Mouse (Mus musculus): Measurements from ENCODE around the gene Rps6kl1. TPM values are rescaled to one million over a fixed set of nuclear protein-coding genes. Genes with fewer than 3 reads are reported as not detected.

Rps6kl1 gene
- total RNA-seq (2021), result 1 to 10 TPM in 1 of 2 experiments, under 1 TPM in 1; 0.80 to 1.3 TPM
- long read RNA-seq, experiment 1, partial matches to known transcripts, result 1 of 1 reads
- long read RNA-seq, experiment 1, other reads (novel, unspliced or antisense), result 0 of 1 reads
- long read RNA-seq, experiment 2, partial matches to known transcripts, result 0 of 1 reads
- long read RNA-seq, experiment 2, other reads (novel, unspliced or antisense), result 0 of 1 reads

DNA sequence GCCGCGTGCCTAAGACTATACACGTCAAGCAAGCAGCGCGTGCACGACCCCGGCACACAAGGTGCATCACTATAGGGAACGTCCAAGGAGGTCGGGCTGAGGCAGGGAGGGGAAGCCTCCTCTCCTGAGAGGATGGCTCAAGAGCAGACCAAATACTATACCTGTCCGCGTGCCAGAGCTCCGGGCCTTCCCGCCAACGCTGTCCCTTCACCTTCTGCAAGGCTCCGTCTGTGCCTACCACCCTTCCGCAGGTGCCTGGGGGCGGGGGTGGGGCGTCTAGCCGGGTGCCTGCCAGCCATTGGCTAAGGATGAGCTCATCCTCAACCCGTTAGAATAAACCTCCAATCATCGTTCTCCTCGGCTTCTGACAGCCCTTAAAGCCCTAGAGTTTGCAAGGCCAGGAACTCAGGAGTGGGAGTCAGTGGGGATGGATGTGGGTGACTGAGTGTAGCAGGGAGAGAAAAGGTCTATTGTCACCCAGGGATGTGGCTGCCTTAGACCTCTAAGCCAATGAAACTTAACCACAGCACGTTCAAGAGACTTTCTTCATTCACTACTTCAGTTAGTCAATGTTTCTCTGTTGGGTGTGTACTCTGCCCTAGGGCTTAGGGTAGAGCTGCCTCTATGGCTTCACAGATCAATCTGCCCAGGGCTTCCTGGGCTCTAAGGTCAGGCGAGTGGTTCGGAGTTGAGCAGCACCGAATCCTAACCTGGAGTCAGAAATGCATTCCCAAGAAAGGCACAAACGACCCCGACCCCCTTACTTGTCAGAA lies at the start of gene Rps6kl1:
Gene Rps6kl1 (minus strand): TSS at position 263 of the 773 bp plus-strand sequence.
- no peak for DNase-seq (ENCODE audit: low spot score in 2 of 2)

DNA sequence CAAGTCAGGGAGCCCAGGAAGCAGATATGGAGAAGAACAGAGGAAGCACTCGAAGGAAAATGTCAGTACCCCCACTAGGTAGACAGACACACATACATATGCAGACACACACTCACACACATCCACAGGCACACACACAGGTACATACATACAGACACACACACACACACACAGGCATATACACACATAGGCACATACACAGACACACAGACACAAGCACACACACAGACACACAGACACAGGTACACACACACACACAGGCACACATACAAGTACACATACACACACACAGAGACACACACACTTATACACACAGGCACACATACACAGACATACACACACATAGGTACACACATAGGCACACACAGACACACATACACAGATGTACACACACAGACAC lies 48.9 kb upstream of the Rps6kl1 start:
- no peak for DNase-seq (ENCODE audit: low spot score in 2 of 2)

DNA sequence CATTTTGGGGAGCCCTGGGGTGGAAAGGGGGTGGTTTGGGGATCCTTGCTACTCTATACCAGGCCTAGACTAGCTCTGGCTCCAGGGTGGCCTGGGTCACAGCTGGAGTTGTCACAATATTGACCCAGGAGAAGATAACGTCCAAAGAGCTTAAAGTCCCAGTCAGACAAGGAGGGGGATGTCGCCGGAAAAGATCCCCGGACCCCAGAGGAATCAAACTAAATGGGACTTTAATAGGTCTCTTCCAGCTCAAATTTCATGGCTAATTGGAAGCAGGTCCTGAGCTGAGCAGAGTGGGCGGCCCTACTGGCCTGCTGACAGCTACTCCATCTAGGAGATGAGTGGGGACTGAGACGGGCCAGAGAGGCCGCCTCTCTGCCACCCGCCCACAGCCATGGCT lies 46.9 kb upstream of the Rps6kl1 start:
- DNase-seq (ENCODE audit: low spot score in 2 of 2), result no peak

DNA sequence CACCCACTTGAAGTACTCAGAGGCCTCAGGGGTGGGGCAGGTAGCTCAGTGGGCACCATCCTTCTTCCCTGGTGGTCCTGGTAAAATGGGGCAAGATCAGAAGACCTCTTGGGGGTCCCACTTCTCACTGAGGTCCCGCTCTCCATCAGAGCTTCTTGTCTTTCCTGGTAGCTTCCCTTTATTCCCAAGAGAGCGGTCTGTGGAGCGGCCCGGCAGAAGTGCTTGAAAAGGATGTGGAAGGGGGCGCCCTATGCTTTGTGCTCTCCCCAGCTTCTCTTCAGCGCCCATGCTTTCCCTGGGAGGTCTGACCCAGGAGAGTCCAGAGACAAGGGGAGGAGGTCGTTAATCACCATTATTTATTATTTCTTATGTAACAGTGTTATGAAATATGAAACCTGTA lies 46.3 kb upstream of the Rps6kl1 start:
- DNase-seq (ENCODE audit: low spot score in 2 of 2), result no peak

DNA sequence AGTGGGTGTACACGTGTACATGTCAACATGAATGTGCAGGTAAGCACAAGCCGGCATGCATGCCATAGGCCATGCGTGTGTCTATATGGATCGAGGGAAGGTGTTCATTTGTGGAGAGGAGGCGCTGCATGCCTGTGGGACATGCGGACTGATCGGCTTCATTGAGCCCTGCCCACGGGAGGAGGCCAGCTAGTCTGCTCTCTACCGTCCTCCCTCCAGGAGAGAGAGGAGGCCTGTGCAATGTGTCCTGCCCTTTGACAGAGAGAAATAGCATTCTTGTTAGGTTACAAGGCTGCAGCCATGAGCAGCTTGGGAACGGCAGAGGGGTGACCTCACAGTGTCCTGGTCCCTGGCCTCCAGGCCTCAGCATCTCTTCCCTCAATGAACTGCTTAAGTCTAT lies 45.1 kb upstream of the Rps6kl1 start:
- DNase-seq (ENCODE audit: low spot score in 2 of 2), result no peak

DNA sequence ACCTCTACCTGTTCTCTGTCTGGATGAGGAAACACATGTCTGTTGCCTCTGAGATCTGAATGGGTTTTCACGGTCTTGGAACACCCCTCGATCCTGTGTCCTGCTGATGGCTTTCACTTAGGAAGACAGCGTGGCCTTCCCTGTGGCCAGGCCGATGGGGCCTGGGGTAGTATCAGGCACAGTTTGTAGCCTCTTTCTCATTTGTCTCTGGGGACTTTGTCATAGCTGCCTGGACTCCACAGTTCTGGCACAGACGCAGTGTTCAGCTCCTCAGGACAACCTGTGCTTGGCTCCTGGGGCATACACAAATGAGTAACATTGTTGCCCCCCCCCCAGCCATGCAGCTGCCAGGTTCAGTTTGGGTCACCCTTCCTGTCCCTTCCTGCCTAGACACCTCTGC lies 44.0 kb upstream of the Rps6kl1 start:
- no peak for DNase-seq (ENCODE audit: low spot score in 2 of 2)

DNA sequence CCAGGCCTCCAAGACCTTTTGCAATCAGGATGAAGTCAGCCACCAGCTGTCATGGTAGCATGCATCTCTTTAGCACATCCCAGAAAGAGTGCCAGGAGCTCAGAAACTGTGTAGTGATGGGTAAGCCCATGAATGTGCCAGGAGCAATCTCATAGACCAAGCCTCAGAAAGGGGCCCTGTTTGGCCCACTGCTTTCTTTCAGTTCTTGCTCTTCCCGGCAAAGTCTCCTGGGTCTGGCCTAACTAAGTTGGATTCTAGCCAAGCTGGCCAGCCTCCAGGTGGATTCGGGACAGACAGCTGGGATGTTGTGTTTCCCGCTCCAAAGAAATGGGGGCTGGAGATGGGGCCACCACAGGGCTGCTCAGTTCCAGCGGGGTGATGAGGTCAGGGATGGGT lies 43.6 kb upstream of the Rps6kl1 start:
- DNase-seq (ENCODE audit: low spot score in 2 of 2), result peak; percentile 43 to 57

DNA sequence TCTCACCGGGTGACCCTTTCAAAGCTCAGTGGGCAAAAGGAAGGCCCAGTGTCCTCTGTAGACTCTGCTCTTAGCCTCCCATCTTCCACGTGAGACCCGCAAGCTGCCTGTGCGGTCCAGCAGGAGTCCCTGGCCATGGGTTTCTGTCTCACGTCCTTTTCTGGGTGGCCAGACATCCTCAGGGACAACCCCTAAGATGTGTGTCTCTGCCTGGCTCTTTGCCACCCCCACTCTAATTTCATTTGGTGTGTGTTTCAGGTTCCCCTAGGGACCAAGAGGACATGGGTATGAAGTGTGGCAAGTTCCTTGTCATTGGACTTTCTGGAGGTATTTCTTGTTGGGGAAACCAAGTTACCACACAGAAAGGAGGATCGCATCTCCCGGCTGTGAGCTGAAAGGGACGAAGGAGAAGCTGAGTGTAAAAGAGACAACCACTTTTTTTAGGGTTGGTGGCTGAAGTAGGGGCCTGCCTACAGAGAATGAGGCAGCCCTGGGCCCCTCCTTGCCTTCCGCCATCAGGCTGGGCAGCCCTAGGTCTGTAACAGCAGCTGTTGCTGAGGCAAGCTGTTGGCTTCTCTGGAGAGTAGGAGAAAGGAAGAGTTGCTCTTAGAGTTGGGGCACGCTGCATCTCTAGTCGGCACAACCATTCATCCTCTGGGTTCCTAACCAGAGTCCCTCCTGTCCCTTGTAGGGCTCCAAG lies 43.0 kb upstream of the Rps6kl1 start:
- no peak for DNase-seq (ENCODE audit: low spot score in 2 of 2)

DNA sequence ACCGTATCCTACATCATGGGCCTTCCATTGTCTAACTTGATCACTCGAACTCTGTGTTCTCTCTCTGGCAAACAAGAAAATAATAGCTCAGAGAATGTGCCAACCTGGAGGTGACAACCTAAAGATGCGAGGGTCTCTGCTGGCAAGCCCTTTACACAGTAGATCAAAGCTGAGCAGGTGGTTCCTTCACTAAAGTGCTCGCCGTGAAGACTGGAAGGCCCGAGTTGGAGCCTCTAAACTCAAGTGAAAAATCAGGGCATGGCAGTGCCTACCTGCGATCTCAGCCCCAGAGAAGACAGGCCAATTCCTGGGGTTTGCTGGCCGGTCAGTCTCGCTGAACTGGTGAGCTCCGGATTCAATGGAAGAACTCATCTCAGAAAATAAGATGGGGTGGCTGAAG lies 42.1 kb upstream of the Rps6kl1 start:
- no peak for DNase-seq (ENCODE audit: low spot score in 2 of 2)

DNA sequence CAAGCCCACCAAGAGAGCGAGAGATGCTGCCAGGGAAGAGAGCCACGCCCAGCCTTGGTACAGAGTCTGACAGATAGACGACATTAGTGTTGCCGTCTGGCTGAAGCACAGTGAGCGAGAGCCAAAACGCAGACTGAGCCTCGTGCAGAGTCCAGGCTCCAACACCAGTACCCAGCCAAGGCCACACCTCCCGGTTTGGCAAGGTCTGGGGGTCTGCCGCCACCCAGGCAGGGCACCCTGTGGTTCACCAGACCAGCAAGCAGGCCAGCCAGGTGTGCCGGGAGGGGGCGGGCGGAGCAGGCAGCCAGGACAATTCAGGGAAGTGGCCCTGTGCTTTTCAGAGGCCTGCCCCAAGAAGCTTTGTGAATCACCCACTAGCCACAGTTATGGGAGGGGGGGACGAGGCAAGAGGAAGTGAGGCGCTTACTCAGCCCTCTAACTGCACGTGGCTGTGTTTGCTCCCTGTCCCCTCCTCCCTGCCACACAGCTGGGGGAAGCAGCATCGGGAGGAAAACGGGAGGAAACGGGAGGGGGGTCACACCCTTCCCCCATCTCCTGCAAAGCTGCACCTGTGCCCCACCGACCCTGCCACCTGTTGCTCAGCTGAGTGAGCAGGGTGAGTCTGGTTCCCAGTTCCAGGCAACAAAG lies 41.5 kb upstream of the Rps6kl1 start:
- no peak for DNase-seq (ENCODE audit: low spot score in 2 of 2)

DNA sequence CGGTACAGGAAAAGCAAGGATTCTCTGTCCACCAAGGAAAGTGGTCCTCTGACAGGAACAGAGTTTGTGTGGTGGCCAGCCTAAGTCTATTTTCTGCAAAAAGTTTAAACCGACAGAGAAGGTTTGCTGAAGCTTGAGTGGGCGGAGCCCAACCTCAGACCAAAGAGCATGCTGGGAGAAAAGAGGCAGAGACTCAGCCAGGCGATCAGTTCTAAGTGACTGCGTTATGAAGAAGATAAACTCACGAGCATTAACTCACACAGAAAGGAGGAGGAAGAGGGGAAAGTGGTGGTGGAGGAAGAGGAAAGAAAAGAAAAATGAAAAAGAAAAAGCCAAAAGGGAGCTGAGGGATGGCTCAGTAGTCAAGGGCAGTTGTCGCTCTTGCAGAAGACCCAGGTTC lies 39.2 kb upstream of the Rps6kl1 start:
- no peak for DNase-seq (ENCODE audit: low spot score in 2 of 2)

DNA sequence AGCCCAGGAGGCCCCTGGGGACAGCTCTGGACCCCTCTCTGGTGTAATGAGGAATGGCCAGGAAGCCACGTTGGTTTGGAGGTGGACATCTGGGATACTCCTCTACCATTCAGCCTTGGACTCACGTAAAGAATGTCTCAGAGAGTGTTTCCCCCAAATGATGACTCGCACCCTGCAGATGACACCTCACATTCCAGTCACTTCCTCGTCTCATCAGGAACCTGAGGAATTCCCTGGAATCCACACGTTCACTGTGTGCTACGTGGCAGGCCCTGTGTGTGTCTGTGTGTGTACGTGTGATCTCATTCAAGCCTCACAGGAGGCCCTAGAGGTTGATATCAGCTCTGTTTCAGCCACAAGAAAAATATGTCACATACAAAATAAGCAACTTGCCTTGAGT lies 35.3 kb upstream of the Rps6kl1 start:
- no peak for DNase-seq (ENCODE audit: low spot score in 2 of 2)

DNA sequence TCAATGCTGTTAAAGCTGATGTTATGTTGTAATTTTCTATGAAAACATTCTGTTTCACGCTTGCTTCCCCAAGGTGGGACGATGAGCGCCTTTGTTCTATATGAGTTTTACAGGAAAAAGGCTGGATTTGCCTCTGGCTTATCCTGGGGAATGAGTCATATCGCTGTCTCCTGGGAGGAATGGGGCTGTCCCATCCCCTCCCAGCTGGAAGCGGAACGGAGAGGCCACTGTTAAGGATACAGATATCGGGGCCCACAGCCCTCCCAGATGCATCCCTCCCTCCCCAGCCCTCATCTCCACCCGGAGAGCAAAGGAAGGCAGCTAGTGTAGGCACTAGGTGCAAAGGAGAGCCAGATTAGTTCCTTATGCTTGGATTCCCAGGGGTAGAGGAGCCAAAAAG lies 34.7 kb upstream of the Rps6kl1 start:
- DNase-seq (ENCODE audit: low spot score in 2 of 2), result no peak

DNA sequence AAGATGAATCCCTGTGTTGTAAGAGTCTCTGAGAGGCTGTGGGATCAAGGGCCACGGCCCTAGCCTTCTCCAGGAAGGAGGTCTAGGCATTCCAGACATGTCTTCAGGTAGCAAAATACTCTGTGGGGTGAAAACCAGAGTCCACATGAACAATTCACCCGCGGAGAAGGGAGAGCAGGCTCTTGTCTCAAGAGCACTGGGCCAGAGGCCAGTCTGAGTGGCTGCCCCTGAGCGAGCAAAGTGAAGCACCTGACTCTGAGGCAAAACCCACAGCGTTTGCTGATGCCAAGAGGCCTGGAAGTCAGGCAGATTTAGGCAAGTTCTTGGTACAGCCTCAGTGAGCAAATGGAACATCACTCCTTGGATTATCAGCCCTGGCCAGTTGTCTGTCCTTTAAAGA lies 33.1 kb upstream of the Rps6kl1 start:
- DNase-seq (ENCODE audit: low spot score in 2 of 2), result no peak

DNA sequence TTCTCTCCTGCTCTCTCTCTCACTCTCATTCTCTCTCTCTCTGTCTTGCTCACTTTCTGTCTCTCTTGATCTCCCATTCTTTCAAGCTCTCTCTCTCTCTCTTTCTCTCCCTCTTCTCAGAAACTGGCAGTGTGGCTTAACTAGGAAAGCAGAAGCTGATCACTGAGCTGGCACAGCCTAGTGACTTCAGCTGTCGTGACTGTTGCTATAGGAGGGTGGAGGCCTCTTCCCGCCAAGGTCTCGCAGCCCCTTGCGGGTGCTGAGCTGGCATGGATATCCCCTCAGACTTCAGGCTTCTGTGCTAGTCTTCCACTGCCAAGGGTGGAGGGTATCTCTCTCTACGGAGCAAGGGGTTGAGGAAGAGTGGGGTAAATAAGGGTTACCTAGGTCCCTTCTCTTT lies 31.8 kb upstream of the Rps6kl1 start:
- no peak for DNase-seq (ENCODE audit: low spot score in 2 of 2)

DNA sequence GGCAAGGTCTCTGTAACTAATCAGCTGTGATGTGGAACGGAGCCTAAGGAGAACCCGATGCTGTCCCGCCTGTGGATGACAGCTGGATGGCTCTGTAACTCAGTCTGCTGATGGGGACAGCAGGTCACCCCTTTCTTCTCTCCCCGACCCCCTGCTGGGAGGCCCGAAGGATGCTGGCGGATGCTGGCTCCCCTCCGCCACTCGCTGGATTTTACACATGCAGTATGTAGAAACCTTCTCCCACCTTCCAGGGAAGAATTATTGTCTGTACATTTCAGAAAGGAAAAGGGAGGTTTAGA lies 31.2 kb upstream of the Rps6kl1 start:
- no peak for DNase-seq (ENCODE audit: low spot score in 2 of 2)

DNA sequence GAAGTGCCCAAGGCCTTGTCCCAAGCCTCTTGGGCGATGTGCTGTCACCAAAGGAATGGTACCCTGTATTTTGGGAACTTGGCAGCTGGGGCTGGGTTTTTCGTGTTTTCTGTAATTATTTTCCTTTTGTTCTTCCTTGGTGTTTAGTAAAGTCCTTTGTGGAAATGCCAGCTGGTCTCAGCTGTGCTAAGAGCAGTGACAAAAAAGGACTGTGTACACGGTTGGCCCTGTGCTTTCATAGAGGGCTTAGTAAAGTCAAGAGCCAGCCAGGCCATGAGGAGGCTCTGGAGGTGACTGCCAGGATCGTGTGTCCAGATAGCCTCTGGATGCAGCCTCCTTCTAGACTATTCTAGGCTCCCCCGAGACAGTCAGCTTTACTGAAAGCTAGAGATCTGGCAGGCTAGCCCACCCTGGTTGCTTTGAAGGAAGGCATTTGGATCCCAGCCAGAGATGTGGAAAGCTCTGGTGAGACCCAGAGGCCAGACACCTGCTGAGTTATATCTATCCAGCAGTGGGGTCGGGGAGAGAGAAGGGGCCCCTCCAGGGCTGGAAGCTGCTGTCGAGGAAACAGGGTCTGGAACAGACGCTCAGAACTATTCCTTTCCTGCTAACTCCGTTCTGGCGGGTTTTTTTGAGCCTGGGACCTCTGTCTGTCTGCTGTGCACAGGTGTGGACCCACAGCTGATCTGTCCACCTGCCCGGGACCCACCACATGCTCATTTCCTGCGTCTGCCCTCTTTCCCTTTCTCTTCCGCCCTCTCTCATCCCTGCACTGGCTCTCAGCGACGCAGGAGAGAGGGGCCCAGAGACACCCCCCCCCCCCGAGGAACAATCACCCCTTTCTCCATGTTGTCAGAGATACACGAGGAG lies 30.6 kb upstream of the Rps6kl1 start:
- no peak for DNase-seq (ENCODE audit: low spot score in 2 of 2)

DNA sequence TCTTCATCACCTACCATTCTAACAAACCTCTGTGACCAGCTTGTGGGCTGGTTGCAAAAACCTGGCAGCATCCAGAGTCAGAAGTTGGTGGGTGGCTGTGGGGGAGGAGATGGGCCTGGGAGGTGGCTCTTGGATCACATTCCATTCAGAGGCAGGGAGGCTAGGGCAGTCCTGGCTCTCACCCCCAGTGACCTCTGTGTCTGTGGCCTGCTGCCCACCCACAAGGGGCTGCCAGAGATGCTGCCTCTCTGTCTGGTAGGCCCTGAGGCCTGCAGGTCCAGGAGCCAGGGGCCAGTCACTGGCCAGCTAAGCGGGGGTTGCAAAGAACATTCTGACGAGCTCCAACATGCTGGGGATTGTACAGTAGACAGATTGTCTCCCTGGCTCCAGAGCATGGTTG lies 27.2 kb upstream of the Rps6kl1 start:
- no peak for DNase-seq (ENCODE audit: low spot score in 2 of 2)

DNA sequence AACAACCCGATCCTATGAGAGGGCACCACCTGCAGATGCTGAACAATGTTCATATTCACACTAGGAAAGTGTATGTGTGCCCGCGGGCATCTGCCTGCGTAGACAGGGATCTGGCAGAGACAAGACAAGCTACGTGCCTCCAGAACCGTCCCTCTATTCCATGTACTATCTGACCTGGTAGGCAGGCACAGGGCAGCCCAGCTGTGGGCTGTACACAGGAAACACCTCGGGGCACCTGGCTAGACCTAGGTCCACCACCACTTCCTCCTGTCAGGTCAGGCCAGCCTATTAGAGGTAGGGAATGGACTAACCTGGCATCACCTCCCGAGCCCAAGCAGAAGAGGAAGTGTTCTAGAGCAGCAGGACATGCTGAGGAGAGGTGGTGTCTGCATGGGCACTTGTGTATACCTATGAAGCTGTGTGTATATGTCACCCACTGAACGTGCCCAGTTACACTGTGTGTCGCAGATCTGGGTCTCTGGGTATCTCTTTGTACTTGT lies 26.7 kb upstream of the Rps6kl1 start, which contains the start of gene Pgf:
Gene Pgf (minus strand): TSS at position 51 of the 500 bp plus-strand sequence.
- DNase-seq (ENCODE audit: low spot score in 2 of 2), result no peak

DNA sequence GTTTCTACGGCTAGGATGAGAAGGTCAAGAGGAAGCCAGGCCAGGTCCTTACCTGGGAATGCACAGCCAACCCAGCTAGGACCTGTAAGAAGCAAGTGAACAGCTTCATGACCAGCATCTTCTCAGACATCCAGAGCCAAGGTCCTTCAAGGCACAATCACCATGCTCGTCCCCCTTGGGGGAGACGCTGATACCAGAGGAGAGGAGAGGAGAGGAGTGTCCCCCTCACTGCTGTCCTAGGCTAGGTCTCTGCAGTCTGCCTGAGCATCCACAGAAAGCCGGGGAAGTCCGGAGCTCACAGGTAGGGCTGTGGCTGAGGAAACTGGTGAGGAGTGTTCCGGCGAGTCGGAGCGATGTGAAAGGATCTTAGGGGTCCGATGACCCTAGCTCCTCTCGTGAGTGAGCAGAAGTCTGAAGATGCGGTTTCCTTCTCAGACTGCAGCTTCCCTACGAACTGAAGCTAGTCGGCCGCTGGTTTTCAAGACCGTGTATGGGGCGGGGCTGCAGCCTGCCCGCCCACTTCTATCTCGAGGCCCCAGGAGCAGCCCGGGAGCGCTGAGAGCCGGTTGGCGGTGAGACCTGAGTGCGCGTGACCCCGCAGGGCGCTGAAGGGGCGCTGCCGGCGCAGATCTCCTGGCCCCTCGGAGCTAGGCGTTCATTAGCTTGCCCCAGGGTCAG lies 25.9 kb upstream of the Rps6kl1 start:
- no peak for DNase-seq (ENCODE audit: low spot score in 2 of 2)

Data from adrenal gland, adult 18-20 months (tissue).